Mouse (Mus musculus): ENCODE measurements around the gene Gm20388.

The Gm20388 gene

GRCm38 (mm10) chr8:122376365-122377231 is 2466.0 kb downstream of the Gm20388 start, which contains the start of gene Zc3h18:
TSS of gene Zc3h18 (plus strand) at chr8:122376609.
- peak; percentile 99 for DNase-seq (ENCODE audit: low spot score)

- DNase-seq (ENCODE audit: low spot score): no peak
Measured at GRCm38 (mm10) chr8:122383039-122383438, 2472.4 kb downstream of the Gm20388 start.

GRCm38 (mm10) chr8:122389357-122389756 is 2478.7 kb downstream of the Gm20388 start:
- no peak for DNase-seq (ENCODE audit: low spot score)

- DNase-seq (ENCODE audit: low spot score): no peak
Measured at GRCm38 (mm10) chr8:122390758-122391157, 2480.1 kb downstream of the Gm20388 start.

GRCm38 (mm10) chr8:122393717-122394116 is 2483.1 kb downstream of the Gm20388 start:
- DNase-seq (ENCODE audit: low spot score): no peak

GRCm38 (mm10) chr8:122395291-122395690 is 2484.7 kb downstream of the Gm20388 start:
- DNase-seq (ENCODE audit: low spot score): no peak

GRCm38 (mm10) chr8:122398186-122398585 is 2487.5 kb downstream of the Gm20388 start:
- DNase-seq (ENCODE audit: low spot score): no peak

GRCm38 (mm10) chr8:122405146-122405805 is 2494.6 kb downstream of the Gm20388 start:
- no peak for DNase-seq (ENCODE audit: low spot score)

GRCm38 (mm10) chr8:122407678-122408077 is 2497.0 kb downstream of the Gm20388 start:
- no peak for DNase-seq (ENCODE audit: low spot score)

- DNase-seq (ENCODE audit: low spot score): no peak
Measured at GRCm38 (mm10) chr8:122414311-122414710, 2503.7 kb downstream of the Gm20388 start.

GRCm38 (mm10) chr8:122415554-122415953 is 2504.9 kb downstream of the Gm20388 start:
- DNase-seq (ENCODE audit: low spot score): no peak

GRCm38 (mm10) chr8:122419881-122420555 is 2509.4 kb downstream of the Gm20388 start:
- DNase-seq (ENCODE audit: low spot score): no peak

GRCm38 (mm10) chr8:122421376-122422070 is 2510.9 kb downstream of the Gm20388 start, which contains the start of gene Il17c:
TSS of gene Il17c (plus strand) at chr8:122422020.
- no peak for DNase-seq (ENCODE audit: low spot score)

GRCm38 (mm10) chr8:122423217-122423616 is 2512.6 kb downstream of the Gm20388 start:
- DNase-seq (ENCODE audit: low spot score): no peak

GRCm38 (mm10) chr8:122423659-122424058 is 2513.0 kb downstream of the Gm20388 start:
- no peak for DNase-seq (ENCODE audit: low spot score)

- no peak for DNase-seq (ENCODE audit: low spot score)
Measured at GRCm38 (mm10) chr8:122426145-122426544, 2515.5 kb downstream of the Gm20388 start.

- DNase-seq (ENCODE audit: low spot score): no peak
Measured at GRCm38 (mm10) chr8:122427607-122428006, 2517.0 kb downstream of the Gm20388 start.

GRCm38 (mm10) chr8:122428163-122428562 is 2517.5 kb downstream of the Gm20388 start:
- DNase-seq (ENCODE audit: low spot score): no peak

- no peak for DNase-seq (ENCODE audit: low spot score)
Measured at GRCm38 (mm10) chr8:122430058-122430636, 2519.5 kb downstream of the Gm20388 start.

GRCm38 (mm10) chr8:122430646-122431045 is 2520.0 kb downstream of the Gm20388 start:
- DNase-seq (ENCODE audit: low spot score): no peak

- DNase-seq (ENCODE audit: low spot score): no peak
Measured at GRCm38 (mm10) chr8:122431694-122432442, 2521.2 kb downstream of the Gm20388 start.

Measured in retina, embryonic 14.5 days (tissue).